Mouse (Mus musculus): ENCODE results near the gene Gtf2i.

- TF ChIP-seq CTCF (IDR thresholded peaks at IDR 0.05; ENCODE audit: extremely low read depth, insufficient read depth, insufficient read length, insufficient replicate concordance) (no peak), POLR2A (IDR thresholded peaks at IDR 0.05; ENCODE audit: low read depth, low read length) (no peak)
Observed at GRCm38 (mm10) chr5:134359101-134359500, 44.5 kb upstream of the Gtf2i start.
